ENCODE assay signal across 26 mouse cellular contexts in genomic region chr11:49090551-49090950, GRCm38 (mm10). TPM values are rescaled to one million over a fixed set of nuclear protein-coding genes. Genes with fewer than 3 reads are reported as not detected.
A peak's percentile ranks its signal among the peaks of the same experiment; 100 is the strongest.
DNase-seq lines count a peak whose midpoint lies in the region; ATAC-seq and TF ChIP-seq lines count a peak whose summit lies in the region.
"Had no signal": no experiment of that assay in that cellular context is flagged by ENCODE, and none has a peak within 500 bp of the region (broad histone marks: within the 10 kb centered on the region; RNA-seq: fewer than 3 reads in every experiment).

No protein-coding gene starts in this region.

- peak overlapping the region; percentile 71 for H3K27ac ChIP-seq in liver, embryonic 12.5 days
- peak overlapping the region; percentile 30; the same call in 1 of the 2 replicates for H3K27ac ChIP-seq in embryonic fibroblast, embryonic 13.5 days (ENCODE audit: insufficient read depth, low read length)
- peak overlapping the region; percentile 77 for H3K27ac ChIP-seq in liver, embryonic 15.5 days (replicated peaks)
- no peak overlapping the region for H3K27ac ChIP-seq in hindbrain, embryonic 14.5 days
- H3K27ac ChIP-seq: embryonic facial prominence, embryonic 15.5 days; forebrain, embryonic 15.5 days; heart, embryonic 10.5 days; hindbrain, embryonic 13.5 days had no signal

- DNase-seq in liver, result no peak
- DNase-seq in hindbrain, embryonic 14.5 days (ENCODE audit: low spot score), result no peak
- DNase-seq in lung, adult 18-20 months, result no peak
- DNase-seq: adrenal gland, adult 8-10 months; adrenal gland, postnatal 36 days; cerebellum, adult 2 months; cerebellum, postnatal 10 days; embryo, embryonic 11 days; gastrocnemius, postnatal 36 days; heart, adult 18-20 months; heart, postnatal 10 days had no signal

- no peaks in the 10 kb centered on the region for H3K36me3 ChIP-seq in liver, embryonic 12.5 days
- H3K36me3 ChIP-seq in liver, embryonic 15.5 days (replicated peaks), result no peaks in the 10 kb centered on the region
- H3K36me3 ChIP-seq in hindbrain, embryonic 14.5 days (replicated peaks; ENCODE audit: control insufficient read depth, insufficient read depth), result no peaks in the 10 kb centered on the region
- H3K36me3 ChIP-seq: embryonic facial prominence, embryonic 15.5 days; forebrain, embryonic 15.5 days; heart, embryonic 10.5 days; hindbrain, embryonic 13.5 days had no signal

- TF ChIP-seq POLR2A in embryonic fibroblast, embryonic 13.5 days (IDR thresholded peaks at IDR 0.05; ENCODE audit: low read depth, low read length), result no peak

- H3K27me3 ChIP-seq in liver, embryonic 12.5 days (replicated peaks), result no peaks in the 10 kb centered on the region
- H3K27me3 ChIP-seq in liver, embryonic 15.5 days, result no peaks in the 10 kb centered on the region
- H3K27me3 ChIP-seq in hindbrain, embryonic 14.5 days (ENCODE audit: control insufficient read depth, insufficient read depth, low read length), result no peaks in the 10 kb centered on the region
- H3K27me3 ChIP-seq: CH12.LX; embryonic facial prominence, embryonic 15.5 days; forebrain, embryonic 15.5 days; hindbrain, embryonic 13.5 days had no signal

- H3K9me3 ChIP-seq in liver, embryonic 12.5 days (replicated peaks), result no peaks in the 10 kb centered on the region
- no peaks in the 10 kb centered on the region for H3K9me3 ChIP-seq in liver, embryonic 15.5 days (replicated peaks)
- no peaks in the 10 kb centered on the region for H3K9me3 ChIP-seq in hindbrain, embryonic 14.5 days (ENCODE audit: control insufficient read depth, low read length)
- H3K9me3 ChIP-seq: embryonic facial prominence, embryonic 15.5 days; forebrain, embryonic 15.5 days; heart, embryonic 10.5 days; hindbrain, embryonic 13.5 days had no signal

- ATAC-seq in liver, embryonic 12.5 days, result no peak
- ATAC-seq in liver, embryonic 15.5 days (ENCODE audit: insufficient read depth), result no peak
- ATAC-seq in hindbrain, embryonic 14.5 days (ENCODE audit: low FRiP score), result no peak
- no peak for ATAC-seq in monocyte, adult 5-6 weeks (replicated peaks; ENCODE audit: insufficient number of reproducible peaks, low FRiP score, low TSS enrichment, poor library complexity, severe bottlenecking)
- ATAC-seq: forebrain, embryonic 15.5 days had no signal

- H3K4me1 ChIP-seq in liver, embryonic 12.5 days, result peaks cover 80% of the 10 kb centered on the region
- H3K4me1 ChIP-seq in embryonic fibroblast, embryonic 13.5 days (ENCODE audit: control insufficient read depth, insufficient read depth, low read length), result peaks cover 3% of the 10 kb centered on the region
- peaks cover 67% of the 10 kb centered on the region for H3K4me1 ChIP-seq in liver, embryonic 15.5 days (replicated peaks)
- H3K4me1 ChIP-seq in hindbrain, embryonic 14.5 days (replicated peaks; ENCODE audit: control insufficient read depth, insufficient read depth, low read length), result no peaks in the 10 kb centered on the region
- H3K4me1 ChIP-seq: forebrain, embryonic 15.5 days had no signal

- 84% methylated on average over 5 of the region's 5 CpGs for WGBS in liver, embryonic 12.5 days (ENCODE audit: insufficient replicate concordance)
- 81% methylated on average over 5 of the region's 5 CpGs for WGBS in liver, embryonic 15.5 days (ENCODE audit: insufficient replicate concordance)
- WGBS in hindbrain, embryonic 14.5 days, result 96% methylated on average over 5 of the region's 5 CpGs

- TF ChIP-seq CTCF in embryonic fibroblast, embryonic 13.5 days (IDR thresholded peaks at IDR 0.05; ENCODE audit: borderline replicate concordance, insufficient read depth, low read length), result no peak

- peak overlapping the region; percentile 44; the same call in 1 of the 2 replicates for H3K9ac ChIP-seq in liver, embryonic 12.5 days
- H3K9ac ChIP-seq in liver, embryonic 15.5 days, result no peak overlapping the region
- no peak overlapping the region for H3K9ac ChIP-seq in hindbrain, embryonic 14.5 days
- H3K9ac ChIP-seq: embryonic facial prominence, embryonic 15.5 days; forebrain, embryonic 15.5 days; hindbrain, embryonic 13.5 days had no signal

- no peak overlapping the region for H3K4me2 ChIP-seq in liver, embryonic 12.5 days
- H3K4me2 ChIP-seq in liver, embryonic 15.5 days, result no peak overlapping the region
- no peak overlapping the region for H3K4me2 ChIP-seq in hindbrain, embryonic 14.5 days (replicated peaks)
- H3K4me2 ChIP-seq: embryonic facial prominence, embryonic 15.5 days; forebrain, embryonic 15.5 days; hindbrain, embryonic 13.5 days had no signal

- H3K4me3 ChIP-seq in liver, embryonic 12.5 days, result no peak overlapping the region
- no peak overlapping the region for H3K4me3 ChIP-seq in embryonic fibroblast, embryonic 13.5 days (ENCODE audit: insufficient read depth, low read length)
- no peak overlapping the region for H3K4me3 ChIP-seq in liver, embryonic 15.5 days (replicated peaks)
- no peak overlapping the region for H3K4me3 ChIP-seq in hindbrain, embryonic 14.5 days (replicated peaks; ENCODE audit: low read length)
- H3K4me3 ChIP-seq: embryonic facial prominence, embryonic 15.5 days; forebrain, embryonic 15.5 days; heart, embryonic 10.5 days; hindbrain, embryonic 13.5 days had no signal

RNA-seq across cellular contexts. Expression of gene Ifi47, which starts 14.2 kb away (rescaled TPM):
- polyA plus RNA-seq in liver, embryonic 12.5 days (2016; fragmentation: Nextera tagmentation; extraction: Ambion mirVana), result 7.0 and 7.2 TPM in 2 replicates
- 4.8 and 7.6 TPM in 2 replicates for polyA plus RNA-seq in embryonic fibroblast, embryonic 13.5 days (2011; ENCODE audit: insufficient read length, low read depth, missing spikeins)
- polyA plus RNA-seq in liver, embryonic 15.5 days (2015; fragmentation: Nextera tagmentation; extraction: Ambion mirVana), result 7.0 and 7.1 TPM in 2 replicates
- 0.95 and 1.0 TPM in 2 replicates for polyA plus RNA-seq in hindbrain, embryonic 14.5 days (2014; fragmentation: Nextera tagmentation; extraction: Ambion mirVana)
- 23.6 to 98.9 TPM (median 35.3 TPM) in 3 replicates for total RNA-seq in monocyte, adult 5-6 weeks (2017)

RNA-seq across cellular contexts. Expression of gene Olfr1396, which starts 24.1 kb away (rescaled TPM):
- not detected in 2 replicates for polyA plus RNA-seq in liver, embryonic 12.5 days (2016; fragmentation: Nextera tagmentation; extraction: Ambion mirVana)
- polyA plus RNA-seq in embryonic fibroblast, embryonic 13.5 days (2011; ENCODE audit: insufficient read length, low read depth, missing spikeins), result not detected in 2 replicates
- not detected in 2 replicates for polyA plus RNA-seq in liver, embryonic 15.5 days (2015; fragmentation: Nextera tagmentation; extraction: Ambion mirVana)
- polyA plus RNA-seq in hindbrain, embryonic 14.5 days (2014; fragmentation: Nextera tagmentation; extraction: Ambion mirVana), result not detected in 2 replicates
- not detected in 3 replicates for total RNA-seq in monocyte, adult 5-6 weeks (2017)
- total RNA-seq: CH12.LX; common myeloid progenitor, adult 5-6 weeks; gastrocnemius, adult 8-10 months; gastrocnemius, postnatal 36 days; hematopoietic stem cell, adult 5-6 weeks had no signal
- polyA plus RNA-seq: cerebellum, adult 2 months; embryonic facial prominence, embryonic 11.5 days; forebrain, embryonic 11.5 days; forebrain, embryonic 15.5 days; heart, embryonic 10.5 days; heart, embryonic 14.5 days; hindbrain, embryonic 13.5 days had no signal

RNA-seq across cellular contexts. Expression of gene Tgtp2, which starts 26.5 kb away (rescaled TPM):
- 0.12 and 0.15 TPM in 2 replicates for polyA plus RNA-seq in liver, embryonic 12.5 days (2016; fragmentation: Nextera tagmentation; extraction: Ambion mirVana)
- polyA plus RNA-seq in embryonic fibroblast, embryonic 13.5 days (2011; ENCODE audit: insufficient read length, low read depth, missing spikeins), result 6.4 and 6.5 TPM in 2 replicates
- 0.86 and 1.1 TPM in 2 replicates for polyA plus RNA-seq in liver, embryonic 15.5 days (2015; fragmentation: Nextera tagmentation; extraction: Ambion mirVana)
- polyA plus RNA-seq in hindbrain, embryonic 14.5 days (2014; fragmentation: Nextera tagmentation; extraction: Ambion mirVana), result not detected in 2 replicates
- total RNA-seq in monocyte, adult 5-6 weeks (2017), result 15.9 to 85.7 TPM (median 25.2 TPM) in 3 replicates
- total RNA-seq: heart, postnatal 10 days had no signal
- polyA plus RNA-seq: embryonic facial prominence, embryonic 11.5 days; forebrain, embryonic 11.5 days; forebrain, embryonic 15.5 days; heart, embryonic 10.5 days; heart, embryonic 14.5 days; hindbrain, embryonic 13.5 days had no signal

RNA-seq across cellular contexts. Expression of gene 9930111J21Rik2, which starts 39.5 kb away (rescaled TPM):
- 0.71 and 0.88 TPM in 2 replicates for polyA plus RNA-seq in liver, embryonic 12.5 days (2016; fragmentation: Nextera tagmentation; extraction: Ambion mirVana)
- polyA plus RNA-seq in embryonic fibroblast, embryonic 13.5 days (2011; ENCODE audit: insufficient read length, low read depth, missing spikeins), result 2.4 and 6.0 TPM in 2 replicates
- 1.2 and 1.6 TPM in 2 replicates for polyA plus RNA-seq in liver, embryonic 15.5 days (2015; fragmentation: Nextera tagmentation; extraction: Ambion mirVana)
- 0.21 and 0.41 TPM in 2 replicates for polyA plus RNA-seq in hindbrain, embryonic 14.5 days (2014; fragmentation: Nextera tagmentation; extraction: Ambion mirVana)
- total RNA-seq in monocyte, adult 5-6 weeks (2017), result 84.2 to 227 TPM (median 114 TPM) in 3 replicates

RNA-seq across cellular contexts. Expression of gene Olfr1395, which starts 51.5 kb away (rescaled TPM):
- polyA plus RNA-seq in liver, embryonic 12.5 days (2016; fragmentation: Nextera tagmentation; extraction: Ambion mirVana), result not detected in 2 replicates
- not detected in 2 replicates for polyA plus RNA-seq in embryonic fibroblast, embryonic 13.5 days (2011; ENCODE audit: insufficient read length, low read depth, missing spikeins)
- polyA plus RNA-seq in liver, embryonic 15.5 days (2015; fragmentation: Nextera tagmentation; extraction: Ambion mirVana), result not detected in 2 replicates
- not detected in 2 replicates for polyA plus RNA-seq in hindbrain, embryonic 14.5 days (2014; fragmentation: Nextera tagmentation; extraction: Ambion mirVana)
- not detected in 3 replicates for total RNA-seq in monocyte, adult 5-6 weeks (2017)
- total RNA-seq: adrenal gland, adult 8-10 months; adrenal gland, postnatal 36 days; CH12.LX; common myeloid progenitor, adult 5-6 weeks; gastrocnemius, adult 8-10 months; gastrocnemius, postnatal 36 days; heart, adult 18-20 months; heart, postnatal 10 days; hematopoietic stem cell, adult 5-6 weeks had no signal
- polyA plus RNA-seq: embryonic facial prominence, embryonic 11.5 days; forebrain, embryonic 11.5 days; forebrain, embryonic 15.5 days; heart, embryonic 10.5 days; heart, embryonic 14.5 days; hindbrain, embryonic 13.5 days had no signal
